In genomic region chr4:129058207-129059092, GRCm38 (mm10) we compare ENCODE assay signal across 8 mouse cellular contexts. TPM values are rescaled to one million over a fixed set of nuclear protein-coding genes. Genes with fewer than 3 reads are reported as not detected.
DNase-seq lines count a peak whose midpoint lies in the region; ATAC-seq lines count a peak whose summit lies in the region.

Rnf19b (plus strand) TSS chr4:129058271.

- ATAC-seq in midbrain, embryonic 16.5 days, result peak; percentile 60
- peak; percentile 30; the same call in 1 of the 2 replicates for ATAC-seq in stomach, embryonic 14.5 days (ENCODE audit: insufficient number of reproducible peaks, insufficient read depth, low FRiP score, low read depth)

- H3K36me3 ChIP-seq in embryonic facial prominence, embryonic 10.5 days (replicated peaks), result no peaks in the 10 kb centered on the region
- no peaks in the 10 kb centered on the region for H3K36me3 ChIP-seq in midbrain, embryonic 16.5 days (ENCODE audit: control insufficient read depth, insufficient read depth, low read length)
- no peaks in the 10 kb centered on the region for H3K36me3 ChIP-seq in stomach, embryonic 14.5 days (ENCODE audit: control insufficient read depth, insufficient read depth, low read length)

- peak; percentile 37 for DNase-seq in urinary bladder, postnatal 14 days (ENCODE audit: low spot score)
- DNase-seq in urinary bladder, postnatal 10 days (ENCODE audit: low spot score), result no peak
- DNase-seq in embryonic facial prominence, embryonic 10.5 days (ENCODE audit: low spot score), result peak; percentile 68
- DNase-seq in heart, adult 18-20 months, result peak; percentile 40 to 57
- peak; percentile 36 for DNase-seq in kidney, adult 11 months
- peak; percentile 72 for DNase-seq in liver

- peaks cover 29% of the 10 kb centered on the region for H3K4me1 ChIP-seq in embryonic facial prominence, embryonic 10.5 days
- peaks cover 20% of the 10 kb centered on the region for H3K4me1 ChIP-seq in midbrain, embryonic 16.5 days (ENCODE audit: control insufficient read depth, insufficient read depth, low read length)
- H3K4me1 ChIP-seq in stomach, embryonic 14.5 days (ENCODE audit: control insufficient read depth, insufficient read depth, low read length), result peaks cover 14% of the 10 kb centered on the region

- WGBS in embryonic facial prominence, embryonic 10.5 days, result under 1% methylated on average over 107 of the region's 107 CpGs
- under 1% methylated on average over 86 of the region's 107 CpGs for WGBS in midbrain, embryonic 16.5 days
- under 1% methylated on average over 89 of the region's 107 CpGs for WGBS in stomach, embryonic 14.5 days

- H3K27ac ChIP-seq in embryonic facial prominence, embryonic 10.5 days (replicated peaks), result peak within 1 kb of the TSS; percentile 93
- peak within 1 kb of the TSS; percentile 94 for H3K27ac ChIP-seq in midbrain, embryonic 16.5 days (ENCODE audit: low read length)
- peak within 1 kb of the TSS; percentile 78 for H3K27ac ChIP-seq in stomach, embryonic 14.5 days (ENCODE audit: low read length)

- peak within 1 kb of the TSS; percentile 87 for H3K4me2 ChIP-seq in midbrain, embryonic 16.5 days (ENCODE audit: low read length)
- H3K4me2 ChIP-seq in stomach, embryonic 14.5 days (replicated peaks; ENCODE audit: low read depth, low read length), result peak within 1 kb of the TSS; percentile 100

- H3K9me3 ChIP-seq in embryonic facial prominence, embryonic 10.5 days, result no peaks in the 10 kb centered on the region
- no peaks in the 10 kb centered on the region for H3K9me3 ChIP-seq in midbrain, embryonic 16.5 days (replicated peaks; ENCODE audit: control insufficient read depth, low read length, poor library complexity, severe bottlenecking)
- H3K9me3 ChIP-seq in stomach, embryonic 14.5 days (ENCODE audit: control insufficient read depth, low read depth, low read length), result no peaks in the 10 kb centered on the region

- no peaks in the 10 kb centered on the region for H3K27me3 ChIP-seq in embryonic facial prominence, embryonic 10.5 days (replicated peaks; ENCODE audit: low read depth, poor library complexity, severe bottlenecking)
- no peaks in the 10 kb centered on the region for H3K27me3 ChIP-seq in midbrain, embryonic 16.5 days (ENCODE audit: control insufficient read depth, insufficient read depth, low read depth, low read length)
- no peaks in the 10 kb centered on the region for H3K27me3 ChIP-seq in stomach, embryonic 14.5 days (ENCODE audit: control insufficient read depth, insufficient read depth, low read length)

- peak within 1 kb of the TSS; percentile 91 for H3K4me3 ChIP-seq in embryonic facial prominence, embryonic 10.5 days
- peak within 1 kb of the TSS; percentile 83 for H3K4me3 ChIP-seq in midbrain, embryonic 16.5 days (ENCODE audit: low read depth, low read length)
- H3K4me3 ChIP-seq in stomach, embryonic 14.5 days (ENCODE audit: low read depth, low read length), result peak within 1 kb of the TSS; percentile 74

- H3K9ac ChIP-seq in midbrain, embryonic 16.5 days (ENCODE audit: low read depth, low read length), result peak within 1 kb of the TSS; percentile 96
- H3K9ac ChIP-seq in stomach, embryonic 14.5 days (replicated peaks; ENCODE audit: low read depth, low read length), result peak within 1 kb of the TSS; percentile 89

RNA-seq across cellular contexts. Expression of gene Rnf19b, which starts in this region (rescaled TPM):
- polyA plus RNA-seq in embryonic facial prominence, embryonic 10.5 days (2016; fragmentation: Nextera tagmentation; extraction: Ambion mirVana), result 7.9 and 8.4 TPM in 2 replicates
- total RNA-seq in heart, adult 18-20 months (2021), result 10 to 100 TPM; 27.3 to 28.2 TPM
- 31.4 and 37.5 TPM in 2 replicates for polyA plus RNA-seq in midbrain, embryonic 16.5 days (2015; fragmentation: Nextera tagmentation; extraction: Ambion mirVana)
- polyA plus RNA-seq in stomach, embryonic 14.5 days (2014; fragmentation: Nextera tagmentation; extraction: Ambion mirVana), result 6.9 and 7.2 TPM in 2 replicates
